Mouse (Mus musculus): ENCODE measurements around the gene Mfsd4b2. TPM values are rescaled to one million over a fixed set of nuclear protein-coding genes. Genes with fewer than 3 reads are reported as not detected.
"Not testable (repeated sequence)": the region's sequence is repeated elsewhere in the genome, so short reads cannot be mapped to it uniquely, and the experiment has no call there.

The Mfsd4b2 gene
- total RNA-seq (2021), result under 1 TPM in 1 of 2 experiments, not detected in 1; 0.11 TPM

- intact Hi-C loops (cut with DNase I), result no loop called here
- DNase-seq, result no peak
Observed at GRCm38 (mm10) chr10:39926616-39927139, at the start of gene Mfsd4b2. Mfsd4b2 (minus strand) TSS chr10:39926923.

- intact Hi-C loops (cut with DNase I), result no loop called here
- DNase-seq, result no peak
Observed at GRCm38 (mm10) chr10:39975771-39976170, 49.0 kb upstream of the Mfsd4b2 start.

- intact Hi-C loops (cut with DNase I), result no loop called here
- no peak for DNase-seq
Observed at GRCm38 (mm10) chr10:39974982-39975381, 48.3 kb upstream of the Mfsd4b2 start.

- DNase-seq, result no peak
- intact Hi-C loops (cut with DNase I), result no loop called here
Observed at GRCm38 (mm10) chr10:39967512-39967911, 40.8 kb upstream of the Mfsd4b2 start.

GRCm38 (mm10) chr10:39961906-39962305 is 35.2 kb upstream of the Mfsd4b2 start:
- intact Hi-C loops (cut with DNase I), result loop anchor here (2.0 kb wide), 1 partner anchor 63 kb away; the partner anchor contains the start of gene Mfsd4b4
- no peak for DNase-seq

GRCm38 (mm10) chr10:39960441-39960822 is 33.7 kb upstream of the Mfsd4b2 start:
- intact Hi-C loops (cut with DNase I), result loop anchor here (2.0 kb wide), 1 partner anchor 62 kb away; the partner anchor contains the start of gene Mfsd4b4
- DNase-seq, result no peak

- DNase-seq, result peak; percentile 90 to 93
Observed at GRCm38 (mm10) chr10:39959761-39960440, 33.2 kb upstream of the Mfsd4b2 start, which contains the start of gene Mfsd4b3. Mfsd4b3 (minus strand) TSS chr10:39960153.

GRCm38 (mm10) chr10:39958266-39958665 is 31.5 kb upstream of the Mfsd4b2 start:
- intact Hi-C loops (cut with DNase I), result loop anchor here (2.0 to 5.0 kb wide), 3 partner anchors 84 to 787 kb away; no protein-coding TSS in a partner anchor

More at GRCm38 (mm10) chr10:39959761-39960440, 33.2 kb upstream of the Mfsd4b2 start, which contains the start of gene Mfsd4b3:
- intact Hi-C loops (cut with DNase I), result loop anchor here (2.0 to 5.0 kb wide), 4 partner anchors 61 to 789 kb away; partner anchors contain the start of gene Mfsd4b4

GRCm38 (mm10) chr10:39956340-39956878 is 29.7 kb upstream of the Mfsd4b2 start:
- DNase-seq, result no peak
- intact Hi-C loops (cut with DNase I), result loop anchor here (5.0 kb wide), 2 partner anchors 86 to 256 kb away; no protein-coding TSS in a partner anchor

More at GRCm38 (mm10) chr10:39958266-39958665, 31.5 kb upstream of the Mfsd4b2 start:
- DNase-seq, result no peak

- DNase-seq, result no peak
- intact Hi-C loops (cut with DNase I), result loop anchor here (5.0 kb wide), 2 partner anchors 87 to 257 kb away; no protein-coding TSS in a partner anchor
Observed at GRCm38 (mm10) chr10:39955163-39955562, 28.4 kb upstream of the Mfsd4b2 start.

GRCm38 (mm10) chr10:39949377-39949954 is 22.7 kb upstream of the Mfsd4b2 start:
- intact Hi-C loops (cut with DNase I), result no loop called here
- DNase-seq, result no peak

GRCm38 (mm10) chr10:39947195-39947594 is 20.5 kb upstream of the Mfsd4b2 start:
- intact Hi-C loops (cut with DNase I); DNase-seq: not testable (repeated sequence)

GRCm38 (mm10) chr10:39936553-39936952 is 9.8 kb upstream of the Mfsd4b2 start:
- DNase-seq, result no peak
- intact Hi-C loops (cut with DNase I), result no loop called here

- intact Hi-C loops (cut with DNase I); DNase-seq: not testable (repeated sequence)
Observed at GRCm38 (mm10) chr10:39924556-39924955, 2.2 kb downstream of the Mfsd4b2 start.

- DNase-seq, result no peak
- intact Hi-C loops (cut with DNase I), result no loop called here
Observed at GRCm38 (mm10) chr10:39912616-39913015, 14.1 kb downstream of the Mfsd4b2 start.

- intact Hi-C loops (cut with DNase I), result no loop called here
- no peak for DNase-seq
Observed at GRCm38 (mm10) chr10:39908768-39909441, 17.8 kb downstream of the Mfsd4b2 start.

GRCm38 (mm10) chr10:39906799-39907658 is 19.7 kb downstream of the Mfsd4b2 start:
- intact Hi-C loops (cut with DNase I), result no loop called here
- DNase-seq, result no peak

GRCm38 (mm10) chr10:39904191-39904590 is 22.5 kb downstream of the Mfsd4b2 start:
- DNase-seq, result no peak
- intact Hi-C loops (cut with DNase I), result no loop called here

- intact Hi-C loops (cut with DNase I), result loop anchor here (2.0 to 5.0 kb wide), 2 partner anchors 62 to 167 kb away; partner anchors contain the start of genes Mfsd4b3 and Rev3l
- DNase-seq, result peak; percentile 80 to 83
Observed at GRCm38 (mm10) chr10:39898874-39899371, 27.8 kb downstream of the Mfsd4b2 start, which contains the start of gene Mfsd4b4. Mfsd4b4 (minus strand) TSS chr10:39899238.

All from heart, postnatal 36 days (tissue).